Mouse (Mus musculus) central nervous system, embryonic 11.5 days (tissue): ENCODE results near the gene Ptges3. TPM values are rescaled to one million over a fixed set of nuclear protein-coding genes. Genes with fewer than 3 reads are reported as not detected.

Experiments used
- polyA plus RNA-seq: library from polyadenylated mRNA; depleted of rRNA; stranded (reverse); fragments of >200 nt; gene quantifications from 2 replicates; pipeline ENCODE4 v1.2.3, GENCODE M21; 2012; rRNA removed

Ptges3 gene
- polyA plus RNA-seq = 129 and 150 TPM in 2 replicates

GRCm38 (mm10) chr10:128058601-128059151 lies at the start of gene Ptges3:
Ptges3 (plus strand) TSS chr10:128058954.

DNA sequence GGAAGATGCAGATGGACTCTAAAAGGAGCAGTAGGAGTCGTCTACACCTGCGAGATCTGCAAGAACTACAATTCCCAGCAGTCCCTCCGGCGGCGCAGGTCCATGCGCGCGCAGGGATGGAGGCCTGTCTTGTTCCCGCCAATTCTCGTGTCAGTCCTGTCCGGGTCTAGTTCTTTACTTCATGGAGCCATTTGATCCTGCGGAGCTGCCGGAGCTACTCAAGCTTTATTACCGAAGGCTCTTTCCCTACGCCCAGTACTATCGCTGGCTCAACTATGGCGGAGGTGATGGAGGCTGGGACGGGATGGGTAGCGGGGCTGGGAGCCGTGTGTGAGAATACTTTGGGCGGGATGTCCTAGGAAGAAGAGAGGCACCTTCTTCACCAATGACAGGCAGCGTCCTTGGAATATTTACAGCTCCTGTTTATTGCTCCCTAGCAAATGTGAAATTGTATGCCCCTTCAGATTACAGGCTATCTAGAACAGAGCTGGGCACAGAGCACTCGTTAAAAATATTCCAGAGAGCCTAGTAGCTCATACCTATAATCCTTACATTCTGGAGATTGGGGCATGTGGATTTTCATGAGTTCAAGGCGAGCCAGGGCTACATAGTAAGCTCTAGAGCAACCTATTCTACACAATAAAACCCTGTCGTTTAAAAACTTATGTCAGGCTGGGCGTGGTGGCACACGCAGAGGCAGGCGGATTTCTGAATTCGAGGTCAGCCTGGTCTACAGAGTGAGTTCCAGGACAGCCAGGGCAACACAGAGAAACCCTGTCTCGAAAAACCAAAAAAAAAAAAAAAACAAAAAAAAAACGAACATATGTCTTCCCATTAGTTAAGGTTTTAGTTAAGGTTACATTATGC lies 43.5 kb upstream of the Ptges3 start, which contains the start of gene Prim1:
Prim1 (plus strand) TSS at position 101 of the 867 bp plus-strand sequence.

DNA sequence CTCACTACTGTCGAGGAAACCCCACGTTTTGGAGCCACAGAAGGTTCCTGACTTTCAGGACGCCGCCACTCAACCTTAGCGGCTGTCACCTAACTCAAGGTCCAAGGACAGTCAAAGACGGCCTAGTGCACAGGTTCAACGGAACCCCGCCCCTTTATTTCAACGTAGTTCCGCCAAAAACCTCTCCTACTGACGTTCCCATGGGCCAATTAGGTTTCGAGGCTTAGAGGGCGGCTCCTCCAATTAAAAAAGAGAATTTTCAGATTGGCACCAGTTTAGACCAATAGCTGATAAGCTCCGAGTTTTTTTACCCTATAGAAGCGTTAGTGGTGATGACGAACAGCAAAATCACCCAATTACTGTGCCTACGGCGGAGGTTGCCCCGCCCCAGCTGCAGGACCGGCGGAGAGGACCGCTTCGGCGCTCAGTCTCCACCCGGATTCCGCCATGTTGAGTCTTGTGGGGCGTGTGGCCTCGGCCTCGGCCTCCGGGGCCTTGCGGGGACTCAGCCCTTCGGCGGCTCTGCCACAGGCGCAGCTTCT lies 24.2 kb downstream of the Ptges3 start, which contains the start of gene Atp5b:
Atp5b (plus strand) TSS at position 394 of the 542 bp plus-strand sequence.

GRCm38 (mm10) chr10:128091564-128092505 lies 33.1 kb downstream of the Ptges3 start, which contains the start of gene Baz2a:
Baz2a (plus strand) TSS chr10:128091577.

Other genes starting within 250 kb of the Ptges3 start
- gene Rdh19, start 209.0 kb upstream of the Ptges3 start, polyA plus RNA-seq = not detected in 2 replicates
- gene Rdh16f2, start 192.5 kb upstream of the Ptges3 start, polyA plus RNA-seq = not detected in 2 replicates
- not detected in 2 replicates for gene Rdh7, start 170.1 kb upstream of the Ptges3 start, polyA plus RNA-seq
- gene Sdr9c7, start 160.4 kb upstream of the Ptges3 start, polyA plus RNA-seq = 0.02 TPM in 1 of 2 replicates, not detected in the other
- gene Hsd17b6, start 51.3 kb upstream of the Ptges3 start, polyA plus RNA-seq = not detected in 2 replicates
- 73.8 and 80.4 TPM in 2 replicates for gene Prim1, start 43.8 kb upstream of the Ptges3 start, polyA plus RNA-seq
- gene Naca, start 23.4 kb upstream of the Ptges3 start, polyA plus RNA-seq = 619 and 820 TPM in 2 replicates
- 1,057 and 1,253 TPM in 2 replicates for gene Atp5b, start 24.3 kb downstream of the Ptges3 start, polyA plus RNA-seq
- 31.9 and 36.9 TPM in 2 replicates for gene Baz2a, start 32.6 kb downstream of the Ptges3 start, polyA plus RNA-seq
- 33.3 and 69.7 TPM in 2 replicates for gene Rbms2, start 121.3 kb downstream of the Ptges3 start, polyA plus RNA-seq
- gene Gls2, start 135.5 kb downstream of the Ptges3 start, polyA plus RNA-seq = 2.6 and 4.6 TPM in 2 replicates
- 13.5 and 17.9 TPM in 2 replicates for gene Spryd4, start 152.9 kb downstream of the Ptges3 start, polyA plus RNA-seq
- 0.13 and 0.30 TPM in 2 replicates for gene Mip, start 166.9 kb downstream of the Ptges3 start, polyA plus RNA-seq
- gene Timeless, start 173.1 kb downstream of the Ptges3 start, polyA plus RNA-seq = 42.7 and 53.6 TPM in 2 replicates
- 0.98 and 1.0 TPM in 2 replicates for gene Apon, start 195.1 kb downstream of the Ptges3 start, polyA plus RNA-seq
- gene Apof, start 209.7 kb downstream of the Ptges3 start, polyA plus RNA-seq = 0.80 and 1.4 TPM in 2 replicates
- 21.3 and 22.5 TPM in 2 replicates for gene Stat2, start 211.6 kb downstream of the Ptges3 start, polyA plus RNA-seq
- 0.11 and 0.17 TPM in 2 replicates for gene Il23a, start 239.8 kb downstream of the Ptges3 start, polyA plus RNA-seq
- gene Pan2, start 244.4 kb downstream of the Ptges3 start, polyA plus RNA-seq = 45.0 and 49.8 TPM in 2 replicates